Mouse (Mus musculus): Measurements from ENCODE around the gene Ptn.
A peak's percentile ranks its signal among the peaks of the same experiment; 100 is the strongest.

Gene Ptn

DNA sequence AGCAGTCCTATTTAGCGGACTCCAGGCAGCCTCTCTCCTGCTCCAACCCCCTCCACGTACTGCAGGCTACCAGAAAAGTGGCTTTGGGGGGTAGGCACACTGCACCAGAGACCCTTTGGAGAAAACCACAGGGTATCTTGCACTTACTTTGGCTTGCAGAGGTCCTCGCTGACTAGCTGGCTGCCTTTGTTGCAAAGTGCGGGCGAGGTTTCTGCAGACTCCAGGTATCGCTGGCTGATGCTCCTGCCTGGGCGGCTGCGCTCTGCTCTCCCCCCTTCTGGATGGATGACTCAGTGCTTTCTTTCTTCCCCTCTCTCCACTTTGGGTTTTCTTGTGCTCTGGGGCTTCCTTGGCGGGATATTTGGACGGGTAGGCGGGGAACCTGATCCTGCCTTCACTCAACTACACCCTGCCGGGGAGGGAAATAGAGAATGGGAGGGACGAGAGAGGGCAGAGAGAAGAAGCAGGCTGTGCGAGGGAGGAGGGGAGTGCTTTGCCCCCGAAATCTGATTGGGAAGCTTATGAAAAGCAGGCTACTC lies at the start of gene Ptn:
TSS of gene Ptn (minus strand) at position 474 of the 539 bp plus-strand sequence.
- peak; percentile 19 for DNase-seq

- DNase-seq, result no peak
Measured at GRCm38 (mm10) chr6:36858258-36859041, 48.4 kb upstream of the Ptn start.

DNA sequence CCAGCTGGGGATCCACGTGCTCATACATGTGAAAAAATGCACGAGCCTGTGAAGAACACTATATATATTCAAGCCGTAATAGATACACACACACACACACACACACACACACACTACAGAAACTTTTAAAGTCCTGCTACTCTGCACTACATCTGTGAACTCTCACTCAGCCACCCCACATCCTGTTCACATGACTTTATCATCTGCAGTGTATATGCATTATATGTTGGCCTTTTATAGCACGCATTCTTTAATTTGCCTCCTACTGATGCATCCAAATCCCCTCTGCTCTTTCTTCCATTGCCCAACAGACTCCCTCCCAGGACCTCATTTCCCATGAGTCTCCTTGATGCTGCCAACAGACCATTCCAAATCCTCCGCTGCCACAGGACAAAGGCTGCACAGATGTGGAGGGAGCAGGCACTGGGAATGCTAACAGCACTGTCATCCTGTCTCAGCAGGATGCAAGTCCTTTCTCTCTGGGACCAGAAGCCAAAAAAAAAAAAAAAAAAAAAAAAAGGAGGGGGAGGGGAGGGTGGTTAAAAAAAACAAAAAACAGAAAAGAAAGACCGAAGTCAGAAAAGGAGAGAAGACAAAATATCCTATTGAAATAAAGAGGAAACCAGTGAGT lies 47.7 kb upstream of the Ptn start:
- DNase-seq, result no peak

- DNase-seq, result peak; percentile 43
Measured at GRCm38 (mm10) chr6:36850422-36851129, 40.6 kb upstream of the Ptn start.

DNA sequence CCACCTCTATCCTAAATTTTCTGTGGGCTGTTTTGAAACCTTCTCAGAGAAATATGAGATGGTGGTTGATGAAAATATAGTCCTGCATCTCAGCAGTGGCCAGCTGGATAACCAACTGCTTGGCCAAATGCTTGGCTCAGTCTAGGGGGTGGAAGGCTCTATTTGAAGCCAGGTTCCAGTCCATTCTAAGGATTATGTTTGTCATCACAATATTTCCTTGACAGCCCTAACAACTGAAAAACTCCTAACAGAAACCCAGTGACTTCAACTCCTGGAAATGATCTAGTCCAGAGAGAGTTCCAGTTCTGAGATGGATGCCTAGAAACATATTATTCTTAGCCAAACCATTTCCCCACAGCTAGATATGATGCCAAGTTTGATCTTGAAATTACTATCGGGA lies 35.3 kb upstream of the Ptn start:
- DNase-seq, result no peak

- no peak for DNase-seq
Measured at GRCm38 (mm10) chr6:36844258-36844657, 34.2 kb upstream of the Ptn start.

DNA sequence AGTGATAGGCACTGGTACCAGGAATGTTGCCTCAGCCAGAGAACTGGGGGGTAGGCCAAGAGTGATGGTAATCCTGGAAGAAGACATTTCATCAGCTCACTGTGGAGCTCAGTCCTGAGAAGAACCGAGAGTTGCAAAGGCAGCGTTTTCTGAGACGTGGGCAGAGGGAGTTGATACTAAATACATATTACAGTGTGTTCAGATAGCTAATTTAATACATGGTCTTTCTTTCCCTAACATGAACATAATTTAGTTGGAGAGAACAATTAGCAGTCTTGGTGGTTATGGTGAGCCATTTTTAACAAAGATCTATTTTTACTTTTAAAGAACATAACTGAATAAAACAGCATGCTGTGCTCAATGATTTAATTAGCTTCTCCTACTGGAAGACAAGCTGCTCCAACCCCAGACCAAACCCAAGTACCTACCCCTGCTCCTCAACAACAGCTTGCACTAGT lies 33.0 kb upstream of the Ptn start:
- DNase-seq, result no peak

GRCm38 (mm10) chr6:36842101-36842922 lies 32.3 kb upstream of the Ptn start:
- DNase-seq, result no peak

DNA sequence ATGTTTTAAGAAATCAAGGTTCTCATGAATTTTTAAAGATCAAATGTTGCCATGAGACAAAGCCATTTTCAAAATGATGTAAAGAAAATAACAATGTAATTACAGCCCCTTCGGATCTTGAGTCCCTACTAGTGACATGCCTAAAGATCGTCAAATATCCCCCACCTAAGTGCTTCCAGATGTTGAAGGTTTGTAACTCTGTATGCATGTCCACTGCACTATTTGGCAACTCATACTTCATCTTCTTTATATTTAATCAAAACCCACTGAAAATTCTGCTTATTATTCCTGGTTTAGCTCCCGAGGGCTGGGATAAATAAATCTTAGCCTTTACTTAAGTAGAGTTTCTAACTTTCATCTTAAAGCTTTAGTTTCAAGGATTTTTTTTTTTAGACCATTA lies 31.7 kb upstream of the Ptn start:
- DNase-seq, result no peak

DNA sequence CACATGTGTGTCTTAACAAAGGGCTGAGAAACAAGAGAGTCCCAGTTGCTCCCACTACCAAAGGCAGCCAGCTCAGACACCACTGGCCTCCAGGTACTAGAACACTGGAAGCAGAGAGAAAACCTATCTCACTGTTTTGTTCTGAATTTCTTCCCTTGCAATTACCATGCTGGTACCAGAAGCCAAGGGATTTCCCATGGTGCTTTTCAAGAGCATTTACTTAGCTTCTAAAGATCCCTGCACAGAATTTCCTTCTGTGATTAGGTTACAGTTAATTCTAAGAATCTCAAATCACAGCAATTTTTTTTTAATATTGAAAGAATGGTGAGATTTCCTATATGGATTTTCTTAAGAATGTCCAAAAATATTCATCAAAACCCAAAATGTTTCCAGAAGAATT lies 31.2 kb upstream of the Ptn start:
- no peak for DNase-seq

GRCm38 (mm10) chr6:36838747-36839146 lies 28.7 kb upstream of the Ptn start:
- DNase-seq, result no peak

DNA sequence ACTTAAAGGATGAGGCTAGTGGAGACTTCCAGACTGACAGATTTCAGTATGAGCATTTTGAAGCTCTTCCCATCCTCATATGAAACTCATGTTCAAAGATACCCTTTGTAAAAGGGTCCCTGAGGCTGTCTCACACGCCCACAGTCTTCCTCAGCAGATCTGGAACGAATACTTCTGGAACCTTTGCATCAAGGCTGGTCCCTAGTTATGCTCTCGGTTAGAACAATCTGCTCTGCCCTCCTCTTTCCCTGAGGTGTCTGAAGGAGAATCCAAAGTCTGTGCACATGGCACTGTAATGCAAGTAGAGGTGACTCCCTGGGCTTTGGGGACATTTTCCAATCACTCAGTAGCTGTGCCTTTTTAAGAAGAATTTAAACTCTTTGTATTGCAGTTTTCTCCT lies 25.3 kb upstream of the Ptn start:
- DNase-seq, result no peak

- DNase-seq, result no peak
Measured at GRCm38 (mm10) chr6:36834695-36835265, 24.8 kb upstream of the Ptn start.

GRCm38 (mm10) chr6:36832681-36833080 lies 22.7 kb upstream of the Ptn start:
- no peak for DNase-seq

DNA sequence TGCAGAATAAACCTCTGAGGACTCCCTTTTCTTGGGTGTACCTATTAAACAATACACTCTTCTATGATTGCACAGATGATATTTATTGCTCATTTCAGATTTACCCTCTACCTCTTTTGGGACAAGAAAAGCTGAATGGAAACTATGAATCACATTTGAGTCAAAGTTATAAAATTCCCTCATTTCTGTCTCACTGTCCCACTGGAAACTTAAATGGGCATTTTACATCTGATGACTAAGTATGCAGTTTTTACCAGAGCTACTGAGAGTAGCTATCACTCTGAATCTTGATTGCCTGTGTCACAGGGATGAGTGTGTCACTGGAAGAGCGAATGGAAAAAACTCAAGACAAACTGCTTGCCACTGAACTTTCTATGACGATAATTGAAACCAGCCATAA lies 22.2 kb upstream of the Ptn start:
- DNase-seq, result no peak

- DNase-seq, result no peak
Measured at GRCm38 (mm10) chr6:36830371-36830925, 20.4 kb upstream of the Ptn start.

GRCm38 (mm10) chr6:36819784-36820050 lies 9.7 kb upstream of the Ptn start:
- DNase-seq, result no peak

GRCm38 (mm10) chr6:36819019-36819783 lies 9.2 kb upstream of the Ptn start:
- peak; percentile 86 for DNase-seq

- no peak for DNase-seq
Measured at GRCm38 (mm10) chr6:36818281-36819018, 8.4 kb upstream of the Ptn start.

GRCm38 (mm10) chr6:36816666-36817065 lies 6.6 kb upstream of the Ptn start:
- DNase-seq, result no peak

- no peak for DNase-seq
Measured at GRCm38 (mm10) chr6:36815992-36816391, 6.0 kb upstream of the Ptn start.

All from kidney, postnatal 14 days (tissue).